Mouse (Mus musculus) left cerebral cortex, postnatal 14 days (tissue): ENCODE measurements around the gene Hes7. TPM values are rescaled to one million over a fixed set of nuclear protein-coding genes. Genes with fewer than 3 reads are reported as not detected.
"Not testable (repeated sequence)": the region's sequence is repeated elsewhere in the genome, so short reads cannot be mapped to it uniquely, and the experiment has no call there.

ENCODE experiments used
- DNase-seq, 2 experiments: peaks; one replicate each; pipeline ENCODE4 v3.0.0; 2021 to 2022; ENCODE audit warnings: low spot score in 2 of 2, mixed read lengths in 1 of 2
- intact Hi-C: fragments of 180-260 bp; cut with DNase I; formaldehyde crosslinking; loops from one replicate; pipeline ENCODE4 v1.15.1; 2025
- total RNA-seq, 2 experiments: library from RNA; stranded (reverse); gene quantifications; 2 replicates each; pipeline ENCODE4 v1.2.3; 2021

Hes7 gene
- total RNA-seq, 2 experiments from 2014 or later, result 0.55 to 0.70 TPM

GRCm38 (mm10) chr11:69086390-69086789 lies 33.8 kb upstream of the Hes7 start:
- intact Hi-C loops, result loop anchor here (2.0 kb wide), 1 partner anchor 16 kb away; the partner anchor contains the start of gene Tmem107
- DNase-seq, result peak; percentile 68 to 85

GRCm38 (mm10) chr11:69087082-69087481 lies 33.1 kb upstream of the Hes7 start:
- DNase-seq, result peak in 1 of 2 experiments; percentile 52
- intact Hi-C loops, result loop anchor here (2.0 kb wide), 1 partner anchor 16 kb away; the partner anchor contains the start of gene Tmem107

GRCm38 (mm10) chr11:69087597-69087996 lies 32.6 kb upstream of the Hes7 start:
- intact Hi-C loops, result loop anchor here (2.0 kb wide), 1 partner anchor 17 kb away; the partner anchor contains the start of gene Tmem107
- DNase-seq, result no peak

GRCm38 (mm10) chr11:69088103-69088855 lies 31.9 kb upstream of the Hes7 start, which contains the start of gene Vamp2:
TSS of gene Vamp2 (plus strand) at chr11:69088490.
- peak; percentile 95 to 96 for DNase-seq
- intact Hi-C loops, result no loop called here

GRCm38 (mm10) chr11:69088856-69089615 lies 31.2 kb upstream of the Hes7 start:
- DNase-seq, result no peak
- intact Hi-C loops, result no loop called here

- intact Hi-C loops, result no loop called here
- DNase-seq, result no peak
Measured at GRCm38 (mm10) chr11:69089616-69090290, 30.5 kb upstream of the Hes7 start.

- intact Hi-C loops, result no loop called here
- DNase-seq, result no peak
Measured at GRCm38 (mm10) chr11:69090367-69090766, 29.8 kb upstream of the Hes7 start.

- intact Hi-C loops, result no loop called here
- DNase-seq, result no peak
Measured at GRCm38 (mm10) chr11:69091566-69092385, 28.4 kb upstream of the Hes7 start.

- intact Hi-C loops, result no loop called here
- peak; percentile 83 to 85 for DNase-seq
Measured at GRCm38 (mm10) chr11:69092386-69092751, 27.8 kb upstream of the Hes7 start.

GRCm38 (mm10) chr11:69092871-69093270 lies 27.3 kb upstream of the Hes7 start:
- no peak for DNase-seq
- intact Hi-C loops, result no loop called here

- intact Hi-C loops, result not testable (repeated sequence)
Measured at GRCm38 (mm10) chr11:69093856-69094255, 26.3 kb upstream of the Hes7 start.

GRCm38 (mm10) chr11:69094697-69095429 lies 25.3 kb upstream of the Hes7 start, which contains the start of gene Per1:
TSS of gene Per1 (plus strand) at chr11:69095217.
- intact Hi-C loops, result loop anchor here (5.0 kb wide), 1 partner anchor 322 kb away; no protein-coding TSS in a partner anchor
- DNase-seq, result peak; percentile 99 to 100

More at GRCm38 (mm10) chr11:69093856-69094255, 26.3 kb upstream of the Hes7 start:
- not testable (repeated sequence) for DNase-seq

GRCm38 (mm10) chr11:69095511-69096231 lies 24.5 kb upstream of the Hes7 start:
- DNase-seq, result no peak
- intact Hi-C loops, result loop anchor here (5.0 kb wide), 1 partner anchor 322 kb away; no protein-coding TSS in a partner anchor

GRCm38 (mm10) chr11:69096360-69096986 lies 23.7 kb upstream of the Hes7 start:
- intact Hi-C loops, result loop anchor here (5.0 kb wide), 1 partner anchor 321 kb away; no protein-coding TSS in a partner anchor
- no peak for DNase-seq

GRCm38 (mm10) chr11:69096987-69097900 lies 23.0 kb upstream of the Hes7 start:
- intact Hi-C loops, result loop anchor here (5.0 kb wide), 1 partner anchor 320 kb away; no protein-coding TSS in a partner anchor
- DNase-seq, result peak; percentile 97 to 100
